Mouse (Mus musculus) common myeloid progenitor, adult 5-6 weeks (primary cell): ENCODE measurements around the gene Mchr1. TPM values are rescaled to one million over a fixed set of nuclear protein-coding genes. Genes with fewer than 3 reads are reported as not detected.

Source experiments
- ATAC-seq: replicated peaks from 2 replicates; pipeline ENCODE4 v1.8.0; 2016; ENCODE audit warnings: low read depth, mild to moderate bottlenecking, moderate TSS enrichment, inconsistent platforms; ENCODE audit not compliant: poor library complexity, severe bottlenecking
- total RNA-seq: library from RNA; stranded (forward); fragments of 200-1000, 187-1606 nt; gene quantifications from 2 replicates; pipeline ENCODE4 v1.2.3, GENCODE M21; 2017

Mchr1 gene
- total RNA-seq, 1 experiment from 2014 or later = not detected

DNA sequence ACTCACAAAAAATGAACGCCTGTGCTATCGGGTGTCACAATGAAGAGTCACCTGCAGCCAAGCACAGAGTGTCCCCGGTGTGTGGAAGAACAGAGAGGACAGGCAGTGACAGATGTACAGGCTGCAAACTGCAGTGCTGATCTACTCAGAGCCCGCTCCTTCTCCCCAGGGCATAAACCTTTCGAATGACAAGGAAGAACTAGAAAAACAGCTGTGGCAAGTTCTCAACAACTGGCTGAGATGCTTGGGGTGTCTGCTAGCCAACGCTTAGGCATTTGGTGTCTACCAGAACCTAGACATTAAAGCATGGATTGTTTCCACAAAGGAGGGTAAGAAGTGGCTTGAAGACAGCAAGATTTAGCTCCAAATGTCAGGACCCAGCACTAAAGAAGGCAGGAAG lies 9.6 kb upstream of the Mchr1 start:
- no peak for ATAC-seq

GRCm38 (mm10) chr15:81226796-81227195 lies 8.5 kb upstream of the Mchr1 start:
- ATAC-seq = no peak

DNA sequence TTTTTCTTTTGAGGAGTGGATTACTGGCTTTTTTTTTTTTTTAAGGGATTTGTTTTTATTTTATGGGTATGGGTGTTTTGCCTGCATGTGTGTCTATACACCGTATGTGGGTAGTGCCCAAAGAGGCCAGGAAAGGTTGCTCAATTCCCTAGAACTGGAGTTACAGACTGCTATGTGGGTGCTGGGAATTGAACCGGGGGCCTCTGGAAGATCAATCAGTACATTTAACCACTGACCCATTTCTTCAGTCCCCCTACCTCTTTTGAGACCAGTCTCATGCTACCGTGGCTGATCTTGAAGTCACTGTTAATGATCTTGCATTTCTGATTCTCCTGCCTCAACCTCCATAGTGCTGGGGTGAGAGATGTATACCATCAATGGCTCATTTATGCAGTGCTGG lies 8.0 kb upstream of the Mchr1 start:
- ATAC-seq = no peak

DNA sequence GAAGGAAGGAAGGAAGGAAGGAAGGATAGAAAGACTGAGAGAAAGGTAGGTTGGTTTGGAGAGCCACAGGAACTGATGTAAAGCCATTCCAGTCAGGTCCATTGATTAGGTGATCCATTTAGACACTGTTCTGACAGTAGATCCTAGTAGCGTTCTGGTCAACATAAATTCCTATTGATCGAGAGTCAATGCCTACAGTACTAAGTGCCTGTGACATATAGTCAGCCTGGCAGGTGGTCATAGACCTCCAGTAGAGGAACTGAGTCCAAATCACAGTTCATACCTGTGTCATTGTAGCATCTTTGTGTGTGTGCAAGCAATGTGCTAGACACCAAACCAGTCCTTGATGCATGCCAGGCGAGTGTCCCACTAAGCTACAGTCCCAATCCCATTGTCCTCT lies 7.0 kb upstream of the Mchr1 start:
- no peak for ATAC-seq

DNA sequence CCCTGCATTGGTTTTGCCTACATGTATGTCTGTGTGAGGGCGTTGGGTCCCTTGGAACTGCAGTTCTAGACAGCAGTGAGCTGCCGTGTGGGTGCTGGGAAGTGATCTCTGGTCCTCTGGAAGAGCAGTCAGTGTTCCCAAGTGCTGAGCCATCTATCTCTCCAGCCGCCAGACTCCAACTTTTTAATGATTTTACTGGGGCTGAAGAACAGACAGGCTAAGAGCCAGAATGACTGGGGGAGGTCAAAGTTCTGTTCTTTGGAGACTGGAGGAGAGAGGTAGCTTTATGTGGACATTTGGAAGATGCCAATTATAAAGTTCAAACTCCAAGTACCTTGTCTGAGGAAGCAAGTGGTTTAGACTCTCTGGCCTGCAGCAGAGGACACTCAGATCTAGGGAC lies 5.5 kb upstream of the Mchr1 start:
- no peak for ATAC-seq

DNA sequence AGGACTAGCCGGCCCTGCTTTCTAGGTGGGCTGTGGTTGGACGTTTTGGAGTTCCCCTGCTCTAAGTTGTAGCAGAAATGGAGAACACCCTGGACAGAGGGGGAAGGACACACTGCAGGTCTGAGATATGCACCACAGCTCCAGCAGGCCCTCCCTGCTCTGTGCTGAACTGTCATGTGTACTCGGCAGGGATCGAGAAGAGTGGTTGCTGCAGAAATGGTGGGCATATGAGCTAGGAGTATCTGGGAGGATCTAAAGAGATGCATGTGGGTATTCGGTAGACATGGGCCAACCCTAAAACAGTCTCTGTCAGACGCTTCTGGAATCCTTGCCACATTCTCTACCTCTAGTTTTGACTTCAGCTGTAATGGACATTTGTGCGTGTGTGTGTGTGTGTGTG lies 4.0 kb upstream of the Mchr1 start:
- ATAC-seq = no peak

DNA sequence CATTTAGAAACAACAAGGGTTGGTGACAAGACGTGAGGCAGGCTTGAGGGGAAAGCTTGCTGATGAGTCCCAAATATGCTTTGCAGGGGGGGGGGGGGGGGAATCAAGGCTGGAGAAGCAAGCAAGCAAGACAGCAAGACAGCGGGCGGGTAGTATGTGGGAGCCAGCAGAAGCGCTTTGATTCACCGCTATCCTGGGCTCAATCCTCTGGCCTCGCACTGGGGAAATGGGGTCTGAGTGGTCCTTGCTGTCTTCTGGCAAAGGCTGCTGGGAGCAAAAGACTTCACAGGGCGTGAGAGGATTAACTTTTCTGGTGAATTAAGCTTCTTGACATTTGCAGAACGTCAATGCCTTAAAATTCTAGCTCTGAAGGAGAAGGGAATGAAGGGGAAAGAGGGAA lies 763 bp downstream of the Mchr1 start:
- no peak for ATAC-seq

GRCm38 (mm10) chr15:81237471-81237870 lies 2.2 kb downstream of the Mchr1 start:
- no peak for ATAC-seq

- ATAC-seq = no peak; the same call in 1 of the 2 replicates
Observed at GRCm38 (mm10) chr15:81239261-81239660, 4.0 kb downstream of the Mchr1 start.

DNA sequence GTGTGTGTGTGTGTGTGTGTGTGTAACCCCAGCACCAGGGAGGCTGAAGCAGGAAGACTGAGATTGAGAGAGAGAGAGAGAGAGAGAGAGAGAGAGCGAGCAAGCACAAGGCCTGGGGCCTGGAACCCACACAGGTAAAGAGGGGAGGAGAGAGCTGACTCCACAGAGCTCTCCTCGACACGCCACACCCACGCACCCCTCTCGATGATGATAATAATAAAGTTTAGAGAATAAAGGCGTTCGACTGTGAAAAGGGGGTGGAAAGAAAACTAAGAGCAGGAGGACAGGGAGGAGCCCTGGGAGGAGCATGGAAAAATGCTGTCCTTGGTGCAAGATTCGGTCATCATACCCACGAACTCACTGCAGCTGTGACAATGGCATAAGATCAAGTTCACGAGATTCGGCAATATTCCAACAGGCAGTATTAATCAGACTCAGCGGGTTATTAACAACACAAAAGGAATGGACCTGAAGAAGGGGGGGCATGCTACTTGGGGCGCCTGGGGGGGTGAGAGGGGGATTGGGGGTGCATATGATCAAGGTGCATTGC lies 4.6 kb downstream of the Mchr1 start:
- ATAC-seq = no peak

- ATAC-seq = no peak
Observed at GRCm38 (mm10) chr15:81246890-81247289, 11.6 kb downstream of the Mchr1 start.

DNA sequence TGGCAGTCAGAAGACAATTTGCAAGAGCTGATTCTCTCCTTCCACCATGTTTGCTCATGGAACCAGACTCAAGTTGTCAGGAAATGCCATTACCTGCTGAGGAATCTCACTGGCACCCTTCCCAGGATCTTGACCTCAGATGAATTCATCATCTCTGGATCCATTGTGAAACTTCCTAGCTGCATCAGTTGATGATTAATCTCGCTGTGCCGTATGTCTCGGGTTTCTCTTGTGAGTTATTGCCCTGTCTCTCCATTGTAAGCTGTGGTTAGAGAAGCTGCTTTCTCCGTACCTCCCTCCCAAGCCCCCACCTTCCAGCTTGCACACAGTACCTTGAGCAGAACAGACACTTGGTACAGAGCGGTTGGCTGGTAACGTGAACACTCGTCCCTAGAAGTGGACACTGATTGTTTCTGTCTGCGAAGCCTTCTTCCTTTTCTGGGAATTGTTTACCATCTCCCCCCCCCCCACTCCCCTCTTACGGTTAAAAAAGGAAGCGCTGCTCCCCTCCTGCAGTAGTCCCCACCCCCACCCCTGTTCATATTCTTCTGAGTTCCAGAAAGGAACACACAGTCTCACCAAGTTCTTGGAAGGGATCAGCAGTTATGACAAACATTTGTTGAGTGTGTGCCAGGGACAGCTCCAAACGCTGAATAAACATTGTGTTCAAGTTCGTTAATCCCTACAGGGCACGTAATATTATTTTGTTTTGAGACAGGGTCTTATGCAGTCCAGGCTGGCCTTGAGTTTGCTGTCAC lies 12.5 kb downstream of the Mchr1 start:
- ATAC-seq = 0 out of 2 replicates have a peak, but pooled peaks have one; percentile 39

DNA sequence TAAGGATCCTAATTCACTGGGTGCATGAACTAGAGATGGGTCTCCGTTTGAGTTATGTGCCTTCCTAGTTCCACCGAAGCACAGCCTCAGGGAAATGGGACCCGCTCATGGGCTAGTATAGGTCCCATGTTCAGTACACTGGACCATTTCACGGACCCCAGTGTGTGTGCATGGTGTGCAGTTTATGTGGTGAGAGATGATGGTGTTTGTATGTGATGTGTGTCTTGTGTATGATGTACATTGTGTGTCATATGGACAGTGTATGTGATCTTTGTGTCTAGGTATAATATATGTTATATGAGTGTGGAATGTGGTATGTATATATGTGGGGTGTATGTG lies 13.0 kb downstream of the Mchr1 start:
- no peak for ATAC-seq

DNA sequence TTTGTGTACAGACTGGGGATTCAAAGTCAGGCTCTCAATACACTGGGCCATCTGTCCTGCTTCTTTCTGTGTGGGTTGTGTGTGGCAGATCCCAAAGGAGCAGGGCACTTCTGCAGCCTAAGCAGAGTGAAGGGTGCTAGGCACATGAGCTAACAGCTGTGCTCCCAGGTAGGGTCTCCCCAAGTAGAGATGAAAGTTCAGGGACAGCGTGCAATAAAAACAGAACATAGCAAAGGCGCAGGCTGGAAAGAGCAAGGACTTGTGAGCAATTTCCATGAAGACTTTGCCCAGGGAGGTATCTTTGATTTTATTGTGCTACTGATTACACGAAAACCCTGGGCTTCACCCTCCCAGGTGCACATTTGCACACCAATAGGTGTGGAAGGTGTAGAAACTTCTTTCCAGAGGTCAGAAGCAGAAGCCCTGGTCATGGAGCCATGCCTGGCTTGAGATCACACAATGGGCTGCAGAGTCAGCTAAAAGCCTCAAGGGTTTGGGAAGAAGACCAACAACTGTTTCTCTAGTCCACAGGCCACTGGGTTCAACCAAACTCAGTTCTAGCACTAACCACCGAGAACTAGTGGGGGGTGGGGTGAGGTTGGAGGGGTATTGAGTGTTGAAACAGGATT lies 13.8 kb downstream of the Mchr1 start:
- ATAC-seq = no peak

GRCm38 (mm10) chr15:81252626-81253174 lies 17.4 kb downstream of the Mchr1 start:
- no peak for ATAC-seq

- ATAC-seq = no peak
Observed at GRCm38 (mm10) chr15:81253585-81253984, 18.3 kb downstream of the Mchr1 start.

- ATAC-seq = no peak
Observed at GRCm38 (mm10) chr15:81254113-81254640, 18.9 kb downstream of the Mchr1 start.

DNA sequence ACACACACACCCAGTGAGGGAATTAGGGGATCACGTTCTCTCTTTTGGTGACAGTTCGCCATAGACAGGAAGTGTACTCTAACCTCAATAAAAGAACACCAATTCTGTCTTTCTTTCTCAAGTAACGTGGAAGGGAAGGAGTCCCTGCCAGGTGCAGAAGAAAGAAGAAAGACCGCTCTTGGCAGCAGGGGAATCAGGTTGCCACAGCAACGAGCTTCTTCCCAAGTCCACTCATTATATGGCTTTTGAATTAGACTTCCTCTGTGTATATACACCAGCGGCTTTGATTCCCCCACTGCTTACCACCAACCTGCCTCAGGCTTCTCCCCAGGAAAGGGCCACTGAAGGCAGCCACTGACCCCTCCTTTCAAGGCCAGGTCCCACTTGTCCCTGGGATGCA lies 19.8 kb downstream of the Mchr1 start:
- ATAC-seq = no peak

GRCm38 (mm10) chr15:81258296-81258695 lies 23.0 kb downstream of the Mchr1 start:
- no peak for ATAC-seq

DNA sequence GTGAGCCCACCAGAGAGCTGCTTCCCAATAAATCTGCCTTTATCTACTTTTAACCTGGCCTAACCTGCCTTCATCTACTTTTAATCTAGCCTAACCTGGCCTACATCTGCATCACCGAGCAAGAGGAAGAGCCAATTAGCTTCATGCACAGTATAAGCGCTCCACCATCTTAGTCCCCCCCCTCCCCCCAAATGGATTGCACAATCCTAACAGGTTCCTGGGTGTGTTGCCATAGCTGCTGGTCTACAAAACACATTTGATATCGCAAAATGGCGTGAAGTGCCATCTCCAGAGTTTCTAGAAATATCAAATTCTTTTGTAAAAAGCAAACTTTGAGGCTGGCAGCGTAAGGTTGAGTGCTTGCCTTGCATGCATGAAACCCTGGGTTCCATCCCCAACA lies 24.0 kb downstream of the Mchr1 start:
- no peak for ATAC-seq

GRCm38 (mm10) chr15:81260208-81260607 lies 24.9 kb downstream of the Mchr1 start:
- ATAC-seq = no peak
